Mouse (Mus musculus) cerebellum, postnatal 14 days (tissue): ENCODE results near the gene Oxnad1.
A peak's percentile ranks its signal among the peaks of the same experiment; 100 is the strongest.
"Not testable (repeated sequence)": the region's sequence is repeated elsewhere in the genome, so short reads cannot be mapped to it uniquely, and the experiment has no call there.

Experiments used
- DNase-seq, 2 experiments: peaks; one replicate each; pipeline ENCODE4 v3.0.0; 2021; ENCODE audit warnings: mixed read lengths in 2 of 2

Gene Oxnad1

DNA sequence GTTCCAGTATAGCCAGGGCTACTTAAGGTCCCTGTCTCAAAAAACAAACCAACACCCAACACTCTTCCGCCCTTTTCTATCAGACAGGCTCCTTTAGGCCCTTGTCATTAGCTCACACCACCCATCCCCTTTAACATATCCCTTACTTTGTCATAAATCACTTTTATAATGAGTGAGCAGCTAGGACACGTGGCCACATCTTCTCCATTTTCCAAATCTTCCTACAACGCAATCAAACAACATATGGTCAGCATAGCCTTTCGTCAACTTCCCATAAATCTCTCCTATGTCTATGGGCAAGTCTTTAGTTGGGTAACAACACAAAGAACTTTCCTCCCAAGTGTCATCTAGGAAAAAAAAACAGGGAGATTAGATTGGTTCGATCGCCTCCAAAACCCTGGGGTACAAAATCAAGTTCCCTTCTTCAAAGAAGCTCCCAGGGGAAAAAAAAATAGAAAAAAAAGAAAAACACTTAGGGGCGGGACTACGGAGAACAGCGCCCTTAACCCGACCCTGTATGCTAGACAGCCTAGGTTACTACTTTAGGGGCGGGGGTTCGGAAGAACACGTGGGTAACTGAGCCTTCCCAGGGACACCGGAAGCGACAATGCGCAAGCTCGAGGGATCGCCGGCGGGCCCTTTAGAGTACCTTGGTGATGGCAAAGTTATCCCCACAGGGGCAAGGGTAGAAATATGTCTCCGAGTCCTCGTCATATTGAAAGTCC, at the start of gene Oxnad1:
Gene Oxnad1 (plus strand): TSS at position 614 of the 725 bp plus-strand sequence.
- no peak for DNase-seq

DNA sequence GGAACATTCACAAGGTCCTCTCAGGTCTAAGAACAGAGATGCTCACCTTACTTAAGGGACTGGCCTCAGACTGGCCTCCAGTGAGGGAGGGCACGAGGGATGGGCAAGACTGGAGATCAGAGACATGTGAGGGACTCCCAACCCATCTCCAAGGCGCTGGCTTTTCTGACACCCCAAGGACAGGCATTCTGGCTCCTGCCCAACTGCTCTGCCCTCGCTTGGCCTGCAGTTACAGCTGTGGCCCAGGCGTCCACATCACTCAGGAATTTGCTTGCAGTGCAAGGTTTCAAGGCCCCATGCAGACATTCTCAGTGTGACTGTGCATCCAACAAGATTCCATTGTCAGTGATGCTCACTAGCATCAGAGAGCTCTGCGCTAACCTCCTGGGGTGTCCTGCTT, 48.7 kb upstream of the Oxnad1 start:
- DNase-seq: no peak

DNA sequence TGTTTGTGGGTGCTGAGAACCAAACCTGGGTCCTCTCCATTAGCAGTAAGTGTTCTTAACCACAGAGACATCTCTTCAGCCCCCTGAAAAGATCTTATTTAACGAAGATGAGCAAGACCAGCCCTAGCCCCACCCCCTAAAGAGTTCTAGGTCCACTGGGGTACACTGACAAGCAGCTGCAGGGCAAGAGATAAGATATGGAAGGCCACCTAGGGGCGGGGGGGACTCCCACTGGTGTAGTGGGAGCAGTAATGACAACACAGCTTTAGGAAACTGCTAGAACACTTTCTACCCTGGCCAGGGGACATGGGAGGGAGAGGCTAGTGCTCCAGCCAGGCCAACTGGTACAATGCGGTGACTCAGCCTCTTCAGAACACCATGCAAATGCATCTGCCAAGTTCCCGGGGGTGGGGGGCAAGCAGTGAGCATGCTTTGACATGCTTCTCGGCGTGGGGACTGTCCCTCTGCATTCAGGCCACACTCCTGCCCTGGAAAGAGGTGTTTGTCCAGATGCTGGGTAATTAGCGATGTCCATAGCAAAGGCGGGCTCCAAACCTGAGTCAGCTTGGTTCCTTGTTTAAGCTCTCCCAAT, 47.4 kb upstream of the Oxnad1 start:
- DNase-seq: no peak

DNA sequence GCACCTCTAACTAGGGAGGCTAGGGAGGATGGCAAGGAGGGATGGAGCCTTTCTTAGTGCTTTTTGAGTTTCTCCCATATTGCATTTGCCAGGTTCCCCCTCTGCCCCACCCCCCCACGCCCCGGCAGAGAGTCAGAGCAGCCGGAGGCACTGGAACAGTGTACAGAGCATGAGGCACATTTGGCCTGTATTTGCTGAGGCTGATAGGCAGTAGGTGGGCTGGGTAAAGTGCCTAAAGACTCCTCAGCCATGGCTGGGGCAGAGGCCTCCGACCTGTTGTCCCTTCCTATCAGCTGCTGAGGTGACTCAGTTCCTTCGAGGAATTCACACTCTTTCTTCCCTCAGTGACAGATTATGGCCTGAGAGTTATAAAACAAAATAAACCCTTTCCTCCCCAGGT, 43.1 kb upstream of the Oxnad1 start:
- no peak for DNase-seq

DNA sequence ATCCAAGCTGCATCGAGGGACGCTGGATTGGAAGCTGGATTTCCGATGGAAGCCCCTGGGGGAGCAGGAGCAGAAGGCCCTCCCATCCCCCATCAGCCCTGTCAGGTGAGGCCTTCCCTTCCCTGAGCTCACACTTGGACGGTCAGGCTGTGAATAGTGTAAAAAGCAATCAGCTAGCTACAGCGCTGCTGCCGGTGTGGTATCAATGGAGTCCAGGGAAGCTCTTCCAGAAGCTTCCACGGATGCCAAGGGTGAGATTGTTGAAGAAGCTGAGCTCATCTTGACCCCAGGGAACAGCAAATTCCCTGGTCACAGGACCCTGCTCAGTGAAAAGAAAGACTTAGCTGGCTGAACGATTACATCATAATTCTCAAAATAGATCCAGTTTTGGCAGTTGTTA, 38.8 kb upstream of the Oxnad1 start:
- no peak for DNase-seq

DNA sequence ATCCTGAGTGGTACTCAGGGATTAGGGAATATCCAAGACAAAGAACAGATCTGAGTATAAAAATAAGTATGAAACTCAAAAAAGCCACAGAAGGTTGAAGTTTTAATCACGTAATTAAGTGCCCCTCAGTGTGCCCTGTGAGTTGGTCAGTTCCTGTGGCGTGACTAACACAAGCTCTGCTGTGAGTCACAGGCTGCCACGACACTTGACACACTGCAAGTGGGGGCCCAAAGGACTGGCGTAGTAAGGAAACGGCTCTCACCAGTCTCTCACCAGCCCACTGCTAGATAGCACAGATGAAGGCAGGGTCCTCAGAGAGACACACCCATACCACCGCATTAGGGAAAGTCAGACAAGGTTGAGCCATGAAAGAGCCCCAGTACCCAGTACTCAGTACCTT, 35.0 kb upstream of the Oxnad1 start:
- no peak for DNase-seq

DNA sequence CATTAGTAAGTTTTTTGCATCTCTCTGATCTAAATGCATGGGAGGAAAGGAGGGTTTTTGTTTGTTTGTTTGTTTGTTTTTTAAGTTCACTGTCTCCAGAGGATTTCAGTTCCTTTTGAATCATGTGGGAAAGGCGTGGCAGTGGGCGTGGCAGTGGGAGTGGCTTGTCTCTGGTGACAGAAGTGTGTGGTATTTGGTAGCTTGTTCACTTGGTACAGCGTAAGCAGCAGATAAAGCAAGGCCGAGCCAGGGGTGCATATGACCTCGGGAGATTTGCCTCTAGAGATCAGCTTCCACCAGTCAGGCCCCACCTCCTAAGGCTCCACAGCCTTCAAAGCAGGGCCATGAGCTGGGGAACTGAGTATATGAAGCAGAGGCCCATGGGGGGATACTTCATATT, 31.3 kb upstream of the Oxnad1 start:
- no peak for DNase-seq

DNA sequence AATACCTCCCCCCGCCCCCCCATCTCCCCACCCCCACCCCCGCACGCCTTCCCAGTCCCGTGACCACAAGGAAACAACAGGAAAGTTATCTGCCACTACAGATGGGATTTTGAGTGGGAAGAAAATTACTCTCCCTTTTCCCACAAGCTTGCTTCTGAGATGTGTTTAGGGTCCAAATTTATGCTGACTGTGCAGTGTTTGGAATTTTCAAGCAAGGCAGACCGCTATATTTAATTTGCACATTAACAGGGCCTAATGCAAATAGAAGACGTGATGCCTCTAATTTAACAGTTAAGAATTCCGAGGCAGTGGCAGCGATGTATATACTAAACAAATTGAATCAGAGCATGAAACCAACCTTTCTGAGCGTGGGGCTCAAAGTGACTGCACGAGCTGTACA, 30.4 kb upstream of the Oxnad1 start:
- DNase-seq: no peak

DNA sequence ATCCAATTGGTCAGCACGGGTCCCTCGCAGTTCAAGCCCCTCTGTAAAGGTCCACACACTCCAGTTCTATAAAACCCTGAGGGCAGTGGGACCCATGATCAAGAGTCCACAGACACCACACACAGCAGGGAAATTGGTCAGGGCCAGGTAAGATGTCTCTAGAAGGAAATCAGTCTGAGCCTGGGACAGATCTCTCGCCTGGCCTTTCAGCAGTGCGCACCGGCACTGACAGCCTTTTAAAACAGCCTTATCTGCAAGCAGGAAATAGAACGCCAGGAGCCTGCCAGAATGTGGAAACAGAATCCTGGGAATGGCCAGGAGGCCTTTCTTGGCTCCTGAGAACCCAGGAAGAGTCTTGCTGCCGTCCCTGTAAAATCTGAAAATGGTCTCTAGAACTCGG, 29.4 kb upstream of the Oxnad1 start:
- no peak for DNase-seq

DNA sequence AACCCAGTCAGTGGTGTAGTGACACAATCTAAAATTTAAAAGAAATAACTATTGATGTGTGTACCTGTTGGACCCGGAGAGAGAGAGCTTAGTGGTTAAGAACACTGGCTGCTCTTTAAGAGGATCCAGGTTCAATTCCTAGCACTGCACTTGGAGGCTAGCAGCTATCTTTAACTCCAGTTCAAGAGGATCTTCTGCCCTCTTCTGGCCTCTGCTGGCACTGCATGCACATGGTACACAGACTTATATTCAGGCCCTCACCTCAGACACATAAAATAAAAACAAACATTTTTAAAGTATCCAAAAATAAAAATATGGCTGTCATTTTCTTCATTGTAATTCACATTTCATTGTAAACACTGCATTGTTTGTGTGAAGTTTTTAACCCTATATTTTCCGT, 28.5 kb upstream of the Oxnad1 start:
- DNase-seq: peak; percentile 61 to 76

DNA sequence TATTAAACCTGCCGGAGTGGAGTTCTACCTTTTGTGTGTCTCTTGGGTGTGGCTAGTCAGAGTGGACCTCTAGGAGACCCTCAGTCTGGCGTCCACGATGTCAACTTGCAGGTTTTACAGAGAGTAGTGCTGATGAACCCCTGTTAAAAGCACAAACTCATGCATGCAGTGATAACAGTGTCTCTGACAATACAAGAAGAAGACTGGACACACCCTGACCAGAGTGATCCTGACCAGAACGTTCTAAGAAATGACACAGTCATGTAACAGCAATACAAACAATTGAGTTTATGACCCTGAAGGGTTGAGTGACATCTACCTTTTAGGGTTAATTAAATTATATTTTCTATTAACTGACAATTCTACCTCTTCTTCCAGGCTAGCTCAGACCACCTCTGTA, 27.5 kb upstream of the Oxnad1 start:
- no peak for DNase-seq

DNA sequence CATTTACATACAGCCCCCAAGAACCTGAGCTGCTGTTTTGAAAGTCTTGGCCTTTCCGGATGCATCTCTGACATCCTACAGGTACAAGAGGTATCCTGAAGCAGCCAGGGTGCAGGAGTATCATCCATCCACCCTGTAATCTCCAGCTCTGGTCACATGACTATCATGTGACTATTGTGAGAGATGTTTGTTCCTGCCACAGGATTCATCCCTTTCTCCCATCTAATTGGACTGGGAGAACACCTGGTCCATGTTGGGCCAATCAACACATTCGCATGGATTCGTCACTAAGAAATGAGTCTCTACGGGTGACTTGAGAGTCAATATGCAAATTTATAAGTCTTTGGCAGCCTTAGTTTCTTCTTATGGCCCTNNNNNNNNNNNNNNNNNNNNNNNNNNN, 23.8 kb upstream of the Oxnad1 start:
- no peak for DNase-seq

DNA sequence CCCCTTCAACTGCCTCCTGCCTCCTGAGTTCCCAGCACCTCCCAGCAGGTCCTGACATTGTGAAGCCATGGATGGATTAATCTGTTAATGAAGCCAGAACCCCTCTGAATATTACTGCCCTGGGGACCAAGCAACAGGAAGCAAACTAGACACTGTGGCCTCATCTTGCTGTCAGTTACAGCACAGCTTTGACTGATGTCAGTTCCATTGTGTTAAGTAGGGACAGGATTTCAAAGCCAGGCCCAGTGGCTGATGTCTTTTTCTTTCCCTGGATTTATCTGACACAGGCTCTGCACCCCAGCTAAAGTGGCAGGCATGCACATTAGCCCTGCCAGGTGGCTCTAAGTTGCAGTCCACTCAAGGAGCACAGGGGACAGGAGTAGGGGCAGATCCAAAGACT, 12.4 kb upstream of the Oxnad1 start:
- no peak for DNase-seq

DNA sequence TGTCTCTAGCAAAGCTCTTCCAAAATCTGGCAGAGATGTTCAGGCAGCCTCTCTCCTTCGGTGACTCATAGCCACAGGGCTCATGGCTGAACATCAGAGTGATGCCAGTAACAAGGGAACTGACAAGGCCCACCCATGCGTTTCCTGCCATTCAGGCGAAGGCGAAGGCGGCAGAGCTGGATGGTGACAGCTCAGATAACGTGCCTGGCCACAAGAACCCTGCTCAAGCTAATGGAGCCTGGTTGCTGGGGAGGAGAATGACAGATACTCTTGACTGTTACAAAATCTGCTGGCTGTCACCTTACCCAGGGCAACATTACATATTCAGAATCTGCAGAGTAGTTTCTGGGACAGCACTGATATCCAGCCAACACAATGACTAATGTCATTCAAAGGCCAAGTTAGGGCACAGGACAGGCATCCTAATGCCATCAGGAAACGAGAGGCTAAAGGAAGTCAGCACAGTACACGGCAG, 11.9 kb upstream of the Oxnad1 start:
- peak; percentile 51 to 66 for DNase-seq

DNA sequence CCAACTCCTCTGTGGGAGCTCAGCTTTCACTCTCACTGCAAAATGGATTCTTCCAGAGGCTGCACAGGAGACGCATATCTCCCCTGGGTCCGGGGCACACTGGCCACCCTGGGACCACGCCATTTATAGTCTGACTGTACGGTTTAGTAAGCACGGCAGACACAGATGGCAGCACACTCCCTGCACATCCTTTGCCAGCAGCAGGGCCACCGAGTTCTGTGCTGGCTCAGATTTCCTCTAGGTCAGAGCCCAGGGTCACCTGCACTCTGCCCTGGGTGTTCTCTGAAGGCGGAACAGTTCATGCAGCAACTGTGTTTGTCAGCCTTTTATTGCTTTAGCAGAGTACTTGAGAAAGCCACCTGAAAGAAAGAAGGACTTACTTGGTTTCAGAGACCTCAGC, 11.3 kb upstream of the Oxnad1 start:
- DNase-seq: peak; percentile 46 to 56

DNA sequence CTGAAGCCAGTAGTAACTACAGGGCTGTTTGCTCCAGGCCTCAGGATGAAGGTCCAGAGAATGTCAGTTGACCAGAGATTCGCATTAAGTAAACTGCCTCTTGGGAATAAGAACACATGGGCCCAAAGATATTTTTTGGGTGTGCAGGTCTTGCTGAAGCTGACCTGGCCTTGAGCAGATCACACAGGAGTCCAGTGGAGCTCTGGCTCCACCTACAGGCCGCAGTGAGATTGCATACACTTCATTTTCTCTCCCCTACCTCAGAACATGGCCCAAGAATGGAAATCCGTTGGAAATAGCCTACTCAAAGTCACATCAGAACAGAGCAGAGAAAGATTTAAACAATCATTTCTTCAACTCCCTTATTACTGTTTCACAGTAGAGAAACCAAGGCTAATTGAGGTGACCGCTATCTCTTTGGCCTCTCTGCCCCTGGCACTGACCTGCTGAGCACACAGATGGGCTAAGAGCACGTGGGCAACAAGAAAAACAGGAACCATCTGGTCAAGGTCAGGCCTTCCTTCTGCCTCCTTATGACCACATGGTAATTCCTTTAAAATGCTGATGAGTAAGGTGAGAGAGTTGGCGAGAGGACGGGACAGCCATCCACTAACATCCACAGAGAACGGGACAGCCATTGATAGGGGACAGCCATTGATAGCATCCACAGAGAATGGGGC, 8.1 kb upstream of the Oxnad1 start:
- DNase-seq: peak; percentile 91

DNA sequence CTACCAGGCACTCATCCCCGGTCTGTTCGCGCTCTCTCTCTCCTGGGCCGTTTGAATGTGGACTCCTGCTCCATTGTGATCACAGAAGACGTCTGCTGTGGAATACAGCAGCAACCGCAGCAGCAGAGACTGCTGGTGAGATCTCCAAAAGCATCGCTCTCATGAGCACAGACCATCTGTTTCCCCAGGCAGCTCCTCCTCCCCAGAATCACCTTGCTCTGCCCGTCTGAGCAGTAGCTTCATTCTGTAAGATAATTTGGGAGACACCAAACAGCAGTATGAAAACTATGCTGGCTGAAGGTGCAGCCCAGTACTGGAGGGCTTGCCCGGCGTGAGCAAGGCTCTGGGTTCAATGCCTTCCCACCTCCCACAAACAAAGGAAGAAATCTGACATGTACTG, 4.1 kb upstream of the Oxnad1 start:
- no peak for DNase-seq

DNA sequence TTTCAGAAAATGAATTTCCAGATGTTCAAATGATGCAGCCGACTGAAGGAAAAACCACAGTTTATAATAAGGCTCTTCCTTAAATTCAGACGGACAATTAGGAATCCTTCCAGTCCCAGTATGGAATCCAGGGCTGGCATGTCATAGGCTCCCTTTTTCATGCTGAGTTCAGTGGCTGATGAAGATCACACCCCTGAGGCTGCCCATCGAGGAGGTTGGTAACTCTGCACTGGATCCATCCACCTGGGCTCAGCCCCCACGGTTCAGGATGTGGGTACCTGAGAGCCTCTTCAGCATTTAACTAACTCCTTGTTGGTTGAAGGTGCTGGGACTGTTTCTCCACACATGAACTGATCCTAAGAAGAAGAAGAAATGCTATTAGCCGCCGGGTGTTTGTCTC, 2.3 kb upstream of the Oxnad1 start:
- DNase-seq: no peak

DNA sequence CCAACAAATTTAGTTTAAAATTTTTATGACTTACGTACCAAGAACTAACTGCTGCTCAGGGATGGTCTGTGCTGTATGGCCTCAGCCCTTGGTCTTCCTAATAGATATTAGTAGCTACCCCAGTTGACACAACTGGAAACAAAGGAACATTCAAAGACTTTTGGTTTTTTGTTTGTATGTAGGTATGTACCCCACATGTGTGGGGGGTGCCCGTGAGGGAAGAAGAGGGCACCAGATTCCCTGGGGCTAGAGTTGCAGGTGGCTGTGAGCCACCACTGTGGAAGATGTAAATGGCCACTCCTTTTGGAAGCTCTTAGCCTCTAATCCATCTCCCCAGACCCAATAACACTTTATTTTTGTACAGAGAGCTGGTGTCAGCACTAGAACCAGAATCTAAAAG, 1.7 kb upstream of the Oxnad1 start:
- no peak for DNase-seq

DNA sequence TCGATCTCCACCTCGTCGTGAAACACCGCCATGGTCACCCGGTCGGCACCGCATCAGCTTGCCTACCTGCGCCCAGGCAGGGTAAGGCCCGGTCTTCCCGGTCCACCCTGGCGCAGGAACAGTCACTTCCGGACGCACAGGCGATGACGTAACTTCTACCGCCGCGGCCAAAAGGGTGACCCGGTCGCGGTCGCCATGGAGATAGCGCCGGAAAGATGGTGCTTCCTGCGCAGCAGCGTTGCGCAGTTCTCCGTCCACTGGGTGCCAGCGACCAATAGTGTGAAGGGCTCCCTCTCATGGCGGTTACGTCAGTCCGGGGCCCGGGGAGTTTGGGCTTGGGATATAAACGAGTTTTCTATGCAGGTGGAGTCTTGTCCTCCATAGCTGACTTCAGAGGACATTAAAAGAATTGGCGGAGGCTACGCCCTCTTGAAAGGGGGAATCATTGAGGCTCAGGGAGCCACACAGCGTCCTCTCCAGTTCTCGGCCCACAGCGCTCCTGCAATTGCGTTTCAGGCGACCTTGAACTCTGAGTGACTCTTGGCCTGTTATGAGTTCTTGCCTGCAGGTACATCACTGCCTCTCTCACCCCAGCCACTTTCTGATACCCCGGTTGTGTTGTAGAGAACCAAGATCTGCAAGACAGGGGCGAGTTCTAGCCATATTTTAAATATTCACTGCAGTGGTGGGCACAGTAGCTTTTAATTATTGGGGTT, 470 bp downstream of the Oxnad1 start, which contains the start of gene Dph3:
Gene Dph3 (minus strand): TSS at position 244 of the 716 bp plus-strand sequence.
- DNase-seq: peak; percentile 99 to 100

DNA sequence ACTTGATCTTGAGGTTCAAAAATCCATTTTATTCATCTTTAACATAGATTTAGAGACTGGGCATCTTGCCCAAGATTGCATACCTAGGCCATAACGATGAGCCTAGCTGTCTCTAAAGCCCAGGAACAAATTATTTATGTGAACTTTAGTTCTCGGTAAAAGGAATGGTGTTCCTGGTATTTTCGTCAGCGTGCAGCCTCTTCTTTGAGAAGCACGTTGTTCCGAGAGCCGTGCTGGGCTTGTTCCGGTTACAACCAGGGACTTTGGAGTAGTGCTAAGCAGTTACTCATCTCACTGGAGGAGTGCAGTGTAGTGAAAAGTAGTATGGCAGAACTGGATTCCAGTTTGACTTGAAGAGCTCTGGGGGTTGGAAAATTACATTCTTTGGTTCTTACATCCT, 1.1 kb downstream of the Oxnad1 start:
- DNase-seq: no peak

DNA sequence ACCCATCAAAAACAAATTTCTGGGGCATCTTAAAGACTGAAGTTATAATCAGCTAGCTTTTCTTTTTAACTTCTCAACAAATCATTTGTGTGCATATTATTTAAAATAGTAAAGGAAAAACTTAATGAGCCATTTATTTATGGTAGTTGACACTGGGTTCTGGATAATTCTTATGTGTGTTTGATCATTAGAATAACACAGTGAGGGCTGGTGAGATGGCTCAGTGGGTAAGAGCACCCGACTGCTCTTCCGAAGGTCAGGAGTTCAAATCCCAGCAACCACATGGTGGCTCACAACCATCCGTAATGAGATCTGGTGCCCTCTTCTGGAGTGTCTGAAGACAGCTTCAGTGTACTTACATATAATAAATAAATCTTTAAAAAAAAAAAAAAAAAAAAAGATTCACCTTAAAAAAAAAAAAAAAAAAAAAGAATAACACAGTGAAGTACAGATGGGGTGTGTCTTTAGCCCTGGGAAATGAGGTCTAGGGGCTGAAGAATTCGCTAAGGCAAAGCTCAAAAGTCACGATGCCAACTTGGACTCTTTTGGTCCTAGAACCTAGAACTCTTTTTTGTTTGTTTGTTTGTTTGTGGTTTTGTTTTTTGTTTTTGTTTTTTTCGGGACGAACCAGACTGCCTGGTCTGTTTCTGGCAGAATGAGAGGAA, 2.5 kb downstream of the Oxnad1 start:
- DNase-seq: not testable (repeated sequence)

DNA sequence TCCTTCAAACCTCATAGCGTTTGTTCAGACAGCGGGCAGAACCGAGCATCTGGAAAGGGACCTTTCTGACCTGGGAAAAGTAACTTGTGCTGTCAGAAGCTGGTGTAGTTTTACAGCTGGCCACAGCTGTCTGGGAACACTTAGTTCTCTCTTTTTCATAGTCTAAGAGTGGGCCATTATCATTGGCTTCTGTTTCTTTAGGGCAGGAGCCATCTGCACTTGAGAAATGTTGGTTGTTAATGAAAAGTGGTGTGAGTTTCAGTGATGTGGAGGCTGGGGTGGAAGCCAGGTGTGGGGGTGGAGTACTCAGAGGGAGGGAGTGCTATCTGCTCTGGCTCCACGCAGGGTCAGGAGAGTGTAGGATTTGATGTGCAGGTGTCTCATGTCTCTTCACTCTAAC, 6.0 kb downstream of the Oxnad1 start:
- DNase-seq: no peak
